Mouse (Mus musculus) midbrain, embryonic 16.5 days (tissue): ENCODE measurements at regions not wholly inside any gene's neighbourhood (a gene's known extent, or its start where the extent isn't known, plus 50 kb on each side); places are given as distances from the start of the nearest gene placed in this dataset.
A peak's percentile ranks its signal among the peaks of the same experiment; 100 is the strongest.

Experiments
- ATAC-seq: fragments of 200-750 bp; cut with Nextera tagmentation; 2 replicates; pipeline ENCODE4 v1.8.0; 2017; ENCODE audit warnings: moderate TSS enrichment
- H3K27ac ChIP-seq: fragments of 300-500 bp; sonication (generic); 2 replicates; pipeline ENCODE4 v1.5.1; 2014; ENCODE audit warnings: mild to moderate bottlenecking, low read length, mixed read lengths
- H3K27me3 ChIP-seq: fragments of 300-500 bp; sonication (generic); 2 replicates; pipeline ENCODE4 v1.6.1; 2014; ENCODE audit warnings: low read depth, low read length, mixed read lengths; ENCODE audit not compliant: control insufficient read depth, insufficient read depth
- H3K36me3 ChIP-seq: fragments of 300-500 bp; sonication (generic); 2 replicates; pipeline ENCODE4 v1.6.1; 2014; ENCODE audit warnings: mild to moderate bottlenecking, low read length, moderate library complexity, mixed read lengths; ENCODE audit not compliant: control insufficient read depth, insufficient read depth
- H3K4me1 ChIP-seq: fragments of 300-500 bp; sonication (generic); 2 replicates; pipeline ENCODE4 v1.6.1; 2014; ENCODE audit warnings: mild to moderate bottlenecking, low read length, mixed read lengths; ENCODE audit not compliant: control insufficient read depth, insufficient read depth
- H3K4me2 ChIP-seq: fragments of 300-500 bp; sonication (generic); 2 replicates; pipeline ENCODE4 v1.6.1; 2014; ENCODE audit warnings: mild to moderate bottlenecking, low read length, mixed read lengths
- H3K4me3 ChIP-seq: fragments of 300-500 bp; sonication (generic); 2 replicates; pipeline ENCODE4 v1.5.1; 2014; ENCODE audit warnings: low read depth, mild to moderate bottlenecking, low read length, moderate library complexity, mixed read lengths
- H3K9ac ChIP-seq: fragments of 300-500 bp; sonication (generic); 2 replicates; pipeline ENCODE4 v1.6.1; 2014; ENCODE audit warnings: low read depth, low read length, mixed read lengths
- H3K9me3 ChIP-seq: fragments of 300-500 bp; sonication (generic); replicated peaks from 2 replicates; pipeline ENCODE4 v1.6.1; 2014; ENCODE audit warnings: mild to moderate bottlenecking, low read length, mixed read lengths; ENCODE audit not compliant: control insufficient read depth, poor library complexity, severe bottlenecking
- WGBS: fragments of 180-500 bp; shearing (Covaris S2); extraction: QIAGEN DNeasy Blood & Tissue Kit; methylation state at CpG from one replicate; pipeline ENCODE4 v1.1.7; 2014; 5-methylcytosine and 5-hydroxymethylcytosine counted together

DNA sequence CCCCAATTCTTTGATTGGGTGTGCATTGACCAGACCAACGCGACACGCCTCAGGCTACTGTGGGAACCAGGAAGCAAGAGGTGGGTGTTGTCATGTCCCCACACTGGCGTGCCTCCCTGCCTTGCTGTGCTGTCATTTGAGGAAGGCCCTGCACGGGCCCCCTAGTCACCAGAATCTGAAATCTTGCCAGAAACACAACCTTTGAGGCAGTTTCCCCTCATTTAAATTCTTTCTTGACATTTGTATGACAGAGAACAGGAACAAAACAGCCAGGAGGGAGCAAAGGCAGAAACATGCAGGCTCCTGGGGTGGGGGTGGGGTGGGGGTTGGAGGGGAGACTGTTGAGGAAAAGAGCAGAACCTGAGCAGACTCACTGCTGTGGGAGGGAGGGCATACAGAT lies 309.5 kb downstream of the Mroh4 start:
- ATAC-seq, result no peak
- no peak overlapping the region for H3K9ac ChIP-seq

DNA sequence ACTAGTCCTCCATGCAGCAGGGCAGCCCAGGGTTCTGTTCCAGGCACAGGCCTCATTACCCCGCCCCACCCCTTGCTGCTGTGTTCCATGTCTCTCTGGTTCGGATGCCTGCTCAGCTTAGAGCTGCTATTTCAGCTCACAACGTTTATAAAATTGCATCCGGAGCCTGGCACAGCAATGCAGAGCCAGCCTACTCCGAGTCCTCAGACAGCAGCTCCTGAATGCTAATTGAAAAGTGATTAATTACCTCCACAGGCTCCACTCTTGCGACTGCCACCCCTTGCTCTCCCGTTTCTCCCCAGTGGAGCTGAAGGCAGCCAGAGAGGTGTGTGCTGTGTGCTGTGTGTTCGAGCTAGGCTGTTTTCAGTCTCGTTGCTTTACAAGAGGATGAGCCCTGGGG lies 310.6 kb downstream of the Mroh4 start:
- no peaks in the 10 kb centered on the region for H3K27me3 ChIP-seq
- H3K4me3 ChIP-seq, result no peak overlapping the region
- no peak overlapping the region for H3K27ac ChIP-seq
- H3K36me3 ChIP-seq, result no peaks in the 10 kb centered on the region
- ATAC-seq, result peak; percentile 4; the same call in 1 of the 2 replicates
- 43% methylated on average over 9 of the region's 9 CpGs for WGBS
- H3K4me2 ChIP-seq, result no peak overlapping the region
- no peaks in the 10 kb centered on the region for H3K9me3 ChIP-seq
- no peak overlapping the region for H3K9ac ChIP-seq
- peaks cover 7% of the 10 kb centered on the region; the same call in 1 of the 2 replicates for H3K4me1 ChIP-seq

More for the DNA sequence above, 309.5 kb downstream of the Mroh4 start:
- 61% methylated on average over 5 of the region's 5 CpGs for WGBS
- H3K27ac ChIP-seq, result no peak overlapping the region
- H3K9me3 ChIP-seq, result no peaks in the 10 kb centered on the region
- no peaks in the 10 kb centered on the region for H3K36me3 ChIP-seq
- H3K4me3 ChIP-seq, result no peak overlapping the region
- H3K4me2 ChIP-seq, result no peak overlapping the region
- H3K27me3 ChIP-seq, result no peaks in the 10 kb centered on the region
- H3K4me1 ChIP-seq, result peaks cover 7% of the 10 kb centered on the region; the same call in 1 of the 2 replicates

DNA sequence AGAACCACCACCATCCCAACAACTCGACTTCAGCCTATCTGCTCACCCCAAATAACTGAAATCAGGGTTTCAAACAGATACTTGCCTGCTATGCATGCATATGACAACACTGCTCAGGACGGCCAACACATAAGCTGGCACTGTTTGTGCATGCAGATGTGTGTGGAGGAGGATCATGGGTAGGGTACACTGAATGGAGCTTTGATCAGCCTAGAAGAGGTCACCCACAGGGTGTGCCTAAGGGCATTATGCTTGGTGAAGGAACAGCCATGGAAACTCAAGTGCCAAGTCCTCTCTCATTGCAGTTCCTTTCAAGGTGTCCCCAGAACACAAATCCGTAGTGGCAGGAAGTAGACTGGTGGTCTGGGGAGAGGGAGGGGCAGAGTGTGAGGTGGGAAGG lies 316.7 kb downstream of the Mroh4 start:
- H3K4me2 ChIP-seq, result no peak overlapping the region
- peaks cover 13% of the 10 kb centered on the region; the same call in 1 of the 2 replicates for H3K4me1 ChIP-seq
- no peak overlapping the region for H3K4me3 ChIP-seq
- no peaks in the 10 kb centered on the region for H3K27me3 ChIP-seq
- H3K9ac ChIP-seq, result no peak overlapping the region
- no peak overlapping the region for H3K27ac ChIP-seq
- H3K9me3 ChIP-seq, result no peaks in the 10 kb centered on the region
- WGBS, result 63% methylated on average over 3 of the region's 3 CpGs
- no peak for ATAC-seq
- no peaks in the 10 kb centered on the region for H3K36me3 ChIP-seq

DNA sequence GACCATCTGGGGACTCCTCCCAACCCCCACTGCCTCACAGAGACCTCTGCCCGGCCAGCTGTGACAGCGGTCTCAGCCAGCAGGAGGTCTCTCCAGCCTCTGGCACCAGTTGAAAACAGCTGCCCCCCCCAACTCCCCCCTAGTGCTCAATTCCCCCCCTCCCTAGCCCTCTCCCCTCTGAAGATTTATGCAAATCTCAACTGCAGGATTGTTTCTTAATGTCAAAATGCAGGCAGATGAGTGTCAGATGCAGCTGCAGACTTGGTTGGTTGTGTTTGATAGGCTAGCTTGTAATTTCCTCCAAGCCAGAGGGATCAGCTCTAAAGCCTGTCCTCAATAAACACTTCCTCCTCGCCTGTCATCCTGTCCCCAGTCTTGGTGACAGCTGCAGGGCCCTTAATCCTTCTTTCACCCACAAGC lies 317.7 kb downstream of the Mroh4 start:
- WGBS, result 8% methylated on average over 3 of the region's 3 CpGs
- Histone ChIP-seq H3K36me3 (no peaks in the 10 kb centered on the region), H3K27ac (no peak overlapping the region), H3K27me3 (no peaks in the 10 kb centered on the region), H3K4me3 (no peak overlapping the region), H3K9me3 (no peaks in the 10 kb centered on the region), H3K4me2 (no peak overlapping the region), H3K4me1 (peaks cover 13% of the 10 kb centered on the region; the same call in 1 of the 2 replicates), H3K9ac (no peak overlapping the region)
- peak; percentile 25; the same call in 1 of the 2 replicates for ATAC-seq

DNA sequence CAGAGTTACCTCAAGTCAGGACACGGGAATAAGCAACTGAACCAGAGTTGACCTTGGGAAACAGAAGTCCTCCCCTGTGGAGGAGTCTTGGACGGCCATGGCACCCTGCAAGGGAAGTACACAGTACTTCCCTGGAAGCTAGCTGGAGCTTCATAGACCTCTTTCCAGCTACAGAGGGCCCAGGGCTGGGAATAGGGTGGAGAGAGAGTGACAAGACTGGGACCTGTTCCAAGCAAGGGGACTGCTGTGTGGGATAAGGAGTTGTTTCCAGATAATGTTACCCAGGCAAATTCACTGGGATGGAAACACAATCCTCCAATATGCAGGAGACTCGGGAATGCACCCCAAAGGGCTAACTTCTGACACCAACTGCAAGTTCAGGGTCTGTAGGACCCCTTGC lies 325.1 kb downstream of the Mroh4 start:
- no peaks in the 10 kb centered on the region for H3K27me3 ChIP-seq
- 66% methylated on average over 3 of the region's 3 CpGs for WGBS
- H3K4me1 ChIP-seq, result no peaks in the 10 kb centered on the region
- H3K4me3 ChIP-seq, result no peak overlapping the region
- no peak overlapping the region for H3K27ac ChIP-seq
- H3K9ac ChIP-seq, result no peak overlapping the region
- no peaks in the 10 kb centered on the region for H3K9me3 ChIP-seq
- ATAC-seq, result no peak
- no peak overlapping the region for H3K4me2 ChIP-seq
- no peaks in the 10 kb centered on the region for H3K36me3 ChIP-seq

DNA sequence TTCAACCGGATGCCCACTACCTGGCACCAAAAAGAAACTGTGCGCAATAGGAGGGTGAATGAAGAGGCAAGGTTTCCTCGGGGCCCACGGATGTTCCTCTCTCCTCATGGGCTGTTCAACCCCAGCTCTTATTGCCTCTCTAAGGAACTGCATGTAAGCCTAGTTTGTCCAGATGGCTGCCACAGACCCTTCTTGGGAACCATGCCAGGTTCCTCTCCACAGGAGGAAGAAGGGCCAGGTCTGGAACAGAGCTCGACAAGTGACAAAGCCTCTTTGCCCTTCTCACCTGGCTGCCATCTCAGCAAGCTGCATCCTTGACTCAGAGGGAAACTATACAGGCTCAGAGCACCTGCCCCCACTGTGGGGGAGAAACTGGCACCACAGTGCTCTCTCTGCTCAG lies 329.6 kb downstream of the Mroh4 start:
- 87% methylated on average over 5 of the region's 5 CpGs for WGBS

DNA sequence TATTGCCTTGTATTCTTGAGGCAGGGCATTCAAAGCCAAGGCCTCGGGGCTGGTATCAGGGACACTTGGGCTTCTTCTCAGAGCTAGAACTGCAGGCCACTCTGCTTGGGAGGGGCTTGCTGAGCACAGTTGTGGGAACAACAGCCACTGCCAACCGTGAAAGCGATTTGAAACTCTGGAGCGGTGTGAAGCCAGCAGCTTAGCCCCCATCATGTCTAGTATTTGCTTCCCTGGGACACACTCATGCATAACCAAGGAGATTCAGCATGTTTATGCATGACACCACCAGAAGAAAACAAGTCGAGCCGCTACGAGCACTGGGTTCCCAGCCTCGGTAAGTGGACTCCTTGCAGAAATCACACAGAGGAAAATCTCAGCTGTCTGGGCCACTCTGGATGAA lies 339.9 kb downstream of the Mroh4 start:
- H3K27ac ChIP-seq, result 0 out of 2 replicates have a peak overlapping the region, but pooled peaks have one; percentile 24
- no peaks in the 10 kb centered on the region for H3K9me3 ChIP-seq
- no peak overlapping the region for H3K4me3 ChIP-seq
- H3K4me2 ChIP-seq, result no peak overlapping the region
- no peak overlapping the region for H3K9ac ChIP-seq
- peaks cover 4% of the 10 kb centered on the region; the same call in 1 of the 2 replicates for H3K4me1 ChIP-seq
- WGBS, result 23% methylated on average over 8 of the region's 8 CpGs
- H3K27me3 ChIP-seq, result no peaks in the 10 kb centered on the region
- H3K36me3 ChIP-seq, result no peaks in the 10 kb centered on the region
- ATAC-seq, result peak; percentile 65; the same call in 1 of the 2 replicates

More for the DNA sequence above, 329.6 kb downstream of the Mroh4 start:
- H3K9ac ChIP-seq, result no peak overlapping the region
- no peak overlapping the region for H3K4me2 ChIP-seq
- H3K4me3 ChIP-seq, result no peak overlapping the region
- no peaks in the 10 kb centered on the region for H3K27me3 ChIP-seq
- no peak overlapping the region for H3K27ac ChIP-seq
- H3K36me3 ChIP-seq, result no peaks in the 10 kb centered on the region
- H3K4me1 ChIP-seq, result no peaks in the 10 kb centered on the region
- H3K9me3 ChIP-seq, result no peaks in the 10 kb centered on the region
- ATAC-seq, result no peak

DNA sequence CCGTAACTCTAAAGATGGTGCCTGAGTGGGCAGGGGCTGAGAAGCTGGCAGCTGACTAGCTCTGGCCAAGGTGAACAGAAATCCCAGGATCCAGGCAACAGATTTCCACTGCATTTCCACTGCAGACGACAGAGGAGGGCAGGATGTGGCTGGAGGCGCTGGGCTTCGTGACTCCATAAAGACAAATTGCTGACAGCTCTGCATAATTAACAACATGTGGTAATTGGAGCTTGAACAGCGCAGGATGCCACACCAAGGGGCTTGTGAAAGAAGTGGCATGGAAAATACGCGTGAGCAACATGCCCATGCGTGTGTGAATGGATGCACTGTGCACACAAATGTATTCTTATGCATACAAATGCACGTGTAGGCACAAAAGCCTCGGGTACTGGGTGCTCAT lies 341.5 kb downstream of the Mroh4 start:
- Histone ChIP-seq H3K36me3 (no peaks in the 10 kb centered on the region), H3K4me3 (no peak overlapping the region), H3K9me3 (no peaks in the 10 kb centered on the region), H3K27me3 (no peaks in the 10 kb centered on the region), H3K4me2 (no peak overlapping the region), H3K4me1 (peaks cover 4% of the 10 kb centered on the region; the same call in 1 of the 2 replicates), H3K27ac (no peak overlapping the region), H3K9ac (no peak overlapping the region)
- 70% methylated on average over 10 of the region's 10 CpGs for WGBS
- no peak for ATAC-seq

DNA sequence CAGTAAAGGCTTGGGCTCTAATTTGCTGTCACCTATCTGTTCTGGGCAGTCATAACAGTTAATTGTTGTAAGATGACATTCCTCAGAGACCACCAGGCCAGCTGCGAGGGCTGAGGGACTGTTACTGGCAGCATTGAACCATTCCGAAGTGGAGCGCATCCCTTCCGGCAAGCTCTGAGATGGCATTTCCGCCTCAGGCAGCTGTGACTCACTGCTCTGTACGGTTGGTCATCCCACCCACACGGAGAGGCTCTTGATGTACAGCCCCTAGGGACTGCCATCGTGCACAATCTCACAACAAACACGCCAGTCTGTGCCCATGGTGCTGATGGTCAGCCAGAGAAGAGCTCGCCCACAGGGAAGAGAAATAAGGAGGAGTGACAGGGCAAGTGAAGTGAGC lies 342.0 kb downstream of the Mroh4 start:
- H3K4me3 ChIP-seq, result no peak overlapping the region
- H3K9me3 ChIP-seq, result no peaks in the 10 kb centered on the region
- WGBS, result 84% methylated on average over 10 of the region's 10 CpGs
- no peak for ATAC-seq
- H3K4me2 ChIP-seq, result no peak overlapping the region
- H3K4me1 ChIP-seq, result peaks cover 4% of the 10 kb centered on the region; the same call in 1 of the 2 replicates
- no peak overlapping the region for H3K9ac ChIP-seq
- H3K27ac ChIP-seq, result no peak overlapping the region
- H3K36me3 ChIP-seq, result no peaks in the 10 kb centered on the region
- no peaks in the 10 kb centered on the region for H3K27me3 ChIP-seq
